Mouse (Mus musculus) embryonic facial prominence, embryonic 14.5 days (tissue): Measurements from ENCODE around the gene Olfr992. TPM values are rescaled to one million over a fixed set of nuclear protein-coding genes. Genes with fewer than 3 reads are reported as not detected.
"Not testable (repeated sequence)": the region's sequence is repeated elsewhere in the genome, so short reads cannot be mapped to it uniquely, and the experiment has no call there.

Source experiments
- ATAC-seq: fragments of 200-750 bp; cut with Nextera tagmentation; 2 replicates; pipeline ENCODE4 v1.8.0; 2017; ENCODE audit warnings: low read depth, moderate number of reproducible peaks, moderate TSS enrichment
- DNase-seq: peaks from one replicate; pipeline ENCODE4 v3.0.0-alpha.2; 2015; ENCODE audit warnings: low spot score
- H3K27ac ChIP-seq: fragments of 300-500 bp; sonication (generic); replicated peaks from 2 replicates; pipeline ENCODE4 v1.5.1; 2014; ENCODE audit warnings: low read depth, mild to moderate bottlenecking, low read length, moderate library complexity
- H3K27me3 ChIP-seq: fragments of 300-500 bp; sonication (generic); replicated peaks from 2 replicates; pipeline ENCODE4 v1.6.1; 2014; ENCODE audit warnings: low read length; ENCODE audit not compliant: control insufficient read depth, insufficient read depth
- H3K36me3 ChIP-seq: fragments of 300-500 bp; sonication (generic); 2 replicates; pipeline ENCODE4 v1.6.1; 2014; ENCODE audit warnings: low read length, mixed read lengths; ENCODE audit not compliant: control insufficient read depth, insufficient read depth
- H3K4me1 ChIP-seq: fragments of 300-500 bp; sonication (generic); 2 replicates; pipeline ENCODE4 v1.6.1; 2014; ENCODE audit warnings: antibody characterized with exemption, low read length; ENCODE audit not compliant: control insufficient read depth, insufficient read depth
- H3K4me2 ChIP-seq: fragments of 300-500 bp; sonication (generic); 2 replicates; pipeline ENCODE4 v1.6.1; 2014; ENCODE audit warnings: low read depth, mild to moderate bottlenecking, low read length, moderate library complexity, mixed read lengths
- H3K4me3 ChIP-seq: fragments of 300-500 bp; sonication (generic); 2 replicates; pipeline ENCODE4 v1.5.1; 2014; ENCODE audit warnings: low read depth, mild to moderate bottlenecking, low read length
- H3K9ac ChIP-seq: fragments of 300-500 bp; sonication (generic); 2 replicates; pipeline ENCODE4 v1.6.1; 2014; ENCODE audit warnings: low read depth, mild to moderate bottlenecking, low read length, moderate library complexity, mixed read lengths
- H3K9me3 ChIP-seq: fragments of 300-500 bp; sonication (generic); 2 replicates; pipeline ENCODE4 v1.6.1; 2016; ENCODE audit warnings: low read length; ENCODE audit not compliant: control insufficient read depth
- WGBS: fragments of 180-500 bp; shearing (Covaris S2); extraction: QIAGEN DNeasy Blood & Tissue Kit; methylation state at CpG from one replicate; pipeline ENCODE4 v1.1.7; 2014; 5-methylcytosine and 5-hydroxymethylcytosine counted together
- polyA plus RNA-seq: library from polyadenylated mRNA; unstranded; fragments of >200 nt; fragmentation: Nextera tagmentation; extraction: Ambion mirVana; gene quantifications from 2 replicates; pipeline ENCODE4 v1.2.1, GENCODE M21; 2014

Gene Olfr992
- polyA plus RNA-seq, result not detected in 2 replicates

DNA sequence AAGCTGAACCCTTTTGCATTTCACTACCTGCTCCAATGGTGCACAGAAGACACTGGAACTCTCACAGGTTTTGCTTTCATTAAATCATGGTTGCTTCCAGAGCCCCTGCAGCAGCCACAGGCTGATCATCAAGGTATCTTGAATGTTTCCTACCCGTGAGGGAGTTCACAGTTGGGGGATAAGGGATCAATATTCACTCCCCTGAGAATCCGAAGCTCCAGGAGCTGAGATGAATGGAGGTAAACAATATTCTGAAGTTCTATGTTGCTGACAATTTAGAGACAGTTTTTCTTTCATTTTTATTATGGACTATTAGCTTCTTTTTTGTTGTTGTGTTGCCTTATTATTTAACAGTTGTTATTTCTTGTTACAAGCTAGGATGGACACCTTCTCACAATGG, at the start of gene Olfr992:
Gene Olfr992, minus strand, starts transcription at position 101 of the 400 bp plus-strand sequence.
- H3K9me3 ChIP-seq, result no peaks in the 10 kb centered on the region
- no peaks in the 10 kb centered on the region for H3K36me3 ChIP-seq
- no peaks in the 10 kb centered on the region for H3K4me1 ChIP-seq
- H3K4me2 ChIP-seq, result no peak within 1 kb of the TSS
- ATAC-seq (no peak), DNase-seq (no peak)
- H3K27ac ChIP-seq, result no peak within 1 kb of the TSS
- WGBS, result 61% methylated on average over 2 of the region's 2 CpGs
- H3K27me3 ChIP-seq, result no peaks in the 10 kb centered on the region
- H3K4me3 ChIP-seq, result no peak within 1 kb of the TSS
- H3K9ac ChIP-seq, result no peak within 1 kb of the TSS

DNA sequence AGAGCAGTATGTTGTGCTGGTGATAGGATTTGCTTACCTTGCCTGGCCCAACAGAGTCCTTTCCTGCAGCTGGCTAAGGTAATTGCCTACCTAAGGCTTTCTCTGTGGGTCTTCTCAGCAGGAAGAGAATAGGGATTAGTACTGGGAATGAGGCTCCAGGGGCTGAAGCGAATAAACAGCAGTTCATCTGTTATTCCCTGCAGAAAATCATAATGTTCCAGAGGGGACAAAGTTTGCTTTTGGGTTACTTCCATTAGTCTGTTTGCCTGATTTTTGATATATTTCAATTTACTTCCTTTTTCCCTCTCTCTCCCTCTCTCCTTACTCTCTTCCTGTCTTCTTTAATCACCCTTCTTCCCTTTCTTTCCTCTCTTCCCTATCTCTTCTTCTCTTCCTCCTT, 34.3 kb upstream of the Olfr992 start, which contains the start of gene Olfr995:
Gene Olfr995, minus strand, starts transcription at position 101 of the 400 bp plus-strand sequence.
- 13% methylated on average over 1 of the region's 1 CpGs for WGBS
- no peaks in the 10 kb centered on the region for H3K36me3 ChIP-seq
- no peak within 1 kb of the TSS for H3K4me2 ChIP-seq
- no peak within 1 kb of the TSS for H3K4me3 ChIP-seq
- no peaks in the 10 kb centered on the region for H3K4me1 ChIP-seq
- no peak within 1 kb of the TSS for H3K27ac ChIP-seq
- H3K9ac ChIP-seq, result no peak within 1 kb of the TSS
- no peaks in the 10 kb centered on the region for H3K27me3 ChIP-seq
- no peaks in the 10 kb centered on the region for H3K9me3 ChIP-seq
- no peak for ATAC-seq
- DNase-seq, result no peak

GRCm38 (mm10) chr2:85442546-85442945, 33.3 kb upstream of the Olfr992 start:
- no peak overlapping the region for H3K9ac ChIP-seq
- H3K4me1 ChIP-seq, result no peaks in the 10 kb centered on the region
- H3K36me3 ChIP-seq, result no peaks in the 10 kb centered on the region
- H3K27ac ChIP-seq, result no peak overlapping the region
- H3K27me3 ChIP-seq, result no peaks in the 10 kb centered on the region
- no peaks in the 10 kb centered on the region for H3K9me3 ChIP-seq
- DNase-seq (no peak), ATAC-seq (no peak)
- H3K4me2 ChIP-seq, result no peak overlapping the region
- no peak overlapping the region for H3K4me3 ChIP-seq

DNA sequence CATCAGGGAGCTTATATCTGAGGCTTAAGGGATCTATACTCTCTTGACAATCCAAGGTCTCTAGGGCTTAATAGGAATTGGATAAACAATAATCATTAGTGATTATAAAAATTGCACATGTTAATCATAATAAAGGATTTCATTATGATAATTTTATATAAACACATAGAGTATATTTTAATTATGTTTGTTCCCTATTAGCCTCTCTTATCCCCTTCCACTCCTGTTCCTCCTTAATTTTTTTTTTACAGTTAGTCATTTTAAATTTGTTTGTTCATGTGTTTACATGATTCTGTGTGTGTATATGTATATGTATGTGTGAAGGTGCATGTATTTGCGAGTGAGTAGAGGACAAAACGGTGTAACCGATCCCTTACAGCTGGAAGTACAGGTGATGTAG, 27.1 kb upstream of the Olfr992 start, which contains the start of gene Olfr994:
Gene Olfr994, minus strand, starts transcription at position 101 of the 400 bp plus-strand sequence.
- Histone ChIP-seq H3K27ac (no peak within 1 kb of the TSS), H3K27me3 (no peaks in the 10 kb centered on the region), H3K9me3 (no peaks in the 10 kb centered on the region), H3K9ac (no peak within 1 kb of the TSS), H3K4me3 (no peak within 1 kb of the TSS), H3K4me1 (no peaks in the 10 kb centered on the region), H3K4me2 (no peak within 1 kb of the TSS), H3K36me3 (no peaks in the 10 kb centered on the region)
- ATAC-seq (no peak), DNase-seq (no peak)
- WGBS, result 86% methylated on average over 3 of the region's 3 CpGs

DNA sequence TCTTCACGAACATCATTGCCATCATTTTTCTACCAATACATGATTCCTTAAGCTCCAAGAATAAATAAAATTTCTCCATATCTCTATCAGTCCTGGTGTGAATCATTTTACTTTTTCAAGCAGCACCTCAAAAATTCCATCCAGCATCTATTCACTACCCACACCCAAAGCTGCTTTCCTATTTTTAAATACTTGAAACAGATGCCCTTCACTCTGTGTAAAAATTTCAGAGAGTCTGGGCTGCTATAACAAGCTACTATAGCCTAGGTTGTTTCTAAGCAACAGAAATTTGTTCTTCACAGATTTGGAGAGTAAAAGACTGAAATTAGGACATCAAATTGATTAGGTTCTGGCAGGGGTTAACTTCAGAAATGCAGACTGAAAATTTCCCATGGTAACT, 16.6 kb upstream of the Olfr992 start:
- 73% methylated on average over 1 of the region's 1 CpGs for WGBS
- Histone ChIP-seq H3K36me3 (no peaks in the 10 kb centered on the region), H3K4me1 (no peaks in the 10 kb centered on the region), H3K27ac (no peak overlapping the region), H3K27me3 (no peaks in the 10 kb centered on the region), H3K9me3 (no peaks in the 10 kb centered on the region), H3K9ac (no peak overlapping the region), H3K4me2 (no peak overlapping the region), H3K4me3 (no peak overlapping the region)
- no peak for ATAC-seq
- no peak for DNase-seq

DNA sequence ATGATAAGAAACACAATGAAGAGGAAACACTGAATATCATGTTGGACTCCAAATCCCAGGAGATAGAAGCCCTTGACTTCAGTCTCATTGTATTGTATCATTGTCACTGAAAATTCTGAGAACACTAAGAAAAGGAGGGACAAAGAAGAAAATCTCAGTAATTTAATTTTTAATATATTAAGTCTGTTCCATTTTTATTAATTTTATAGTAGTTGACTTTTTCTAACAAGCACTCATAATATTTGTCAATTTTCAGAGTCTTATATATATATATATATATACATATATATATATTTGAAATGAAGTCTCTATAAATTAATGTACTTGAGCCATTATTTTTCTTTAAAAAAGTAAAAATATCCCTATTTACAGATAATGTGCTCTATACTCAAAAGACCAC, 5.5 kb upstream of the Olfr992 start, which contains the start of gene Olfr993:
Gene Olfr993, minus strand, starts transcription at position 101 of the 400 bp plus-strand sequence.
- Histone ChIP-seq H3K27ac (no peak within 1 kb of the TSS), H3K36me3 (no peaks in the 10 kb centered on the region), H3K9ac (no peak within 1 kb of the TSS), H3K4me2 (no peak within 1 kb of the TSS), H3K4me1 (no peaks in the 10 kb centered on the region), H3K9me3 (no peaks in the 10 kb centered on the region), H3K27me3 (no peaks in the 10 kb centered on the region), H3K4me3 (no peak within 1 kb of the TSS)
- DNase-seq (no peak), ATAC-seq (no peak)

- not testable (repeated sequence) for H3K27ac ChIP-seq, H3K27me3 ChIP-seq, H3K9ac ChIP-seq, H3K4me3 ChIP-seq, H3K4me2 ChIP-seq, DNase-seq, H3K4me1 ChIP-seq, ATAC-seq, H3K9me3 ChIP-seq, H3K36me3 ChIP-seq
Observed at GRCm38 (mm10) chr2:85363127-85363526, 46.1 kb downstream of the Olfr992 start, which contains the start of gene Olfr988. Gene Olfr988, minus strand, starts transcription at chr2:85363227.

Other genes with a start within 250 kb of the Olfr992 start
- gene Lrrc55, start 212.3 kb downstream of the Olfr992 start, polyA plus RNA-seq, result 2.1 and 2.3 TPM in 2 replicates
- not detected in 2 replicates for gene Olfr987, start 70.2 kb downstream of the Olfr992 start, polyA plus RNA-seq
- not detected in 2 replicates for gene Olfr988, start 46.2 kb downstream of the Olfr992 start, polyA plus RNA-seq
- not detected in 2 replicates for gene Olfr993, start 5.4 kb upstream of the Olfr992 start, polyA plus RNA-seq
- not detected in 2 replicates for gene Olfr994, start 27.0 kb upstream of the Olfr992 start, polyA plus RNA-seq
- gene Olfr995, start 34.2 kb upstream of the Olfr992 start, polyA plus RNA-seq, result not detected in 2 replicates
- gene 4833423E24Rik, start 109.6 kb upstream of the Olfr992 start, polyA plus RNA-seq, result 4.3 and 4.5 TPM in 2 replicates
- gene Olfr996, start 169.7 kb upstream of the Olfr992 start, polyA plus RNA-seq, result not detected in 2 replicates
- gene Olfr998, start 179.5 kb upstream of the Olfr992 start, polyA plus RNA-seq, result not detected in 2 replicates
- not detected in 2 replicates for gene Olfr1000, start 202.4 kb upstream of the Olfr992 start, polyA plus RNA-seq
- not detected in 2 replicates for gene Olfr1002, start 241.2 kb upstream of the Olfr992 start, polyA plus RNA-seq